Mouse (Mus musculus) thymus, adult 2 months (tissue): ENCODE results near the gene Sprr2a2.

ENCODE experiments used
- CTCF ChIP-seq: fragments of 200-500 bp; IDR thresholded peaks from 2 replicates; pipeline ENCODE4 v1.5.1; 2012; ENCODE audit warnings: mild to moderate bottlenecking, control low read depth, low read length, moderate library complexity, borderline replicate concordance; ENCODE audit not compliant: control insufficient read depth, poor library complexity, insufficient read depth; ENCODE audit errors: extremely low read depth
- POLR2A ChIP-seq: fragments of 200-500 bp; IDR thresholded peaks from 2 replicates; pipeline ENCODE4 v1.6.1; 2012; ENCODE audit warnings: mild to moderate bottlenecking, low read length, control low read depth, moderate library complexity; ENCODE audit not compliant: control insufficient read depth, poor library complexity, insufficient read depth; ENCODE audit errors: extremely low read depth

- TF ChIP-seq CTCF (no peak), POLR2A (no peak)
These were observed 38.8 kb upstream of the Sprr2a2 start for GRCm38 (mm10) chr3:92176880-92177279.
